Mouse (Mus musculus) stomach, embryonic 15.5 days (tissue): ENCODE measurements around the gene Ms4a4b. TPM values are rescaled to one million over a fixed set of nuclear protein-coding genes. Genes with fewer than 3 reads are reported as not detected.
"Not testable (repeated sequence)": the region's sequence is repeated elsewhere in the genome, so short reads cannot be mapped to it uniquely, and the experiment has no call there.

Source experiments
- ATAC-seq: fragments of 200-750 bp; cut with Nextera tagmentation; 2 replicates; pipeline ENCODE4 v1.8.0; 2017; ENCODE audit warnings: low read depth, moderate number of reproducible peaks, moderate TSS enrichment; ENCODE audit not compliant: insufficient read depth, low FRiP score
- H3K27ac ChIP-seq: fragments of 300-500 bp; sonication (generic); 2 replicates; pipeline ENCODE4 v1.5.1; 2015; ENCODE audit warnings: mild to moderate bottlenecking, inconsistent platforms
- H3K27me3 ChIP-seq: fragments of 300-500 bp; sonication (generic); replicated peaks from 2 replicates; pipeline ENCODE4 v1.6.1; 2015; ENCODE audit warnings: inconsistent platforms
- H3K36me3 ChIP-seq: fragments of 300-500 bp; sonication (generic); 2 replicates; pipeline ENCODE4 v1.6.1; 2015; ENCODE audit warnings: inconsistent platforms
- H3K4me1 ChIP-seq: fragments of 300-500 bp; sonication (generic); 2 replicates; pipeline ENCODE4 v1.6.1; 2015; ENCODE audit warnings: inconsistent platforms
- H3K4me2 ChIP-seq: fragments of 300-500 bp; sonication (generic); 2 replicates; pipeline ENCODE4 v1.6.1; 2015; ENCODE audit warnings: mild to moderate bottlenecking, inconsistent platforms
- H3K4me3 ChIP-seq: fragments of 300-500 bp; sonication (generic); replicated peaks from 2 replicates; pipeline ENCODE4 v1.5.1; 2015; ENCODE audit warnings: inconsistent platforms
- H3K9ac ChIP-seq: fragments of 300-500 bp; sonication (generic); 2 replicates; pipeline ENCODE4 v1.6.1; 2015; ENCODE audit warnings: inconsistent platforms
- H3K9me3 ChIP-seq: fragments of 300-500 bp; sonication (generic); 2 replicates; pipeline ENCODE4 v1.6.1; 2016; ENCODE audit warnings: inconsistent platforms
- WGBS: fragments of 180-500 bp; shearing (Covaris S2); methylation state at CpG from one replicate; pipeline ENCODE4 v1.1.7; 2015; 5-methylcytosine and 5-hydroxymethylcytosine counted together
- polyA plus RNA-seq: library from polyadenylated mRNA; unstranded; fragments of >200 nt; fragmentation: Nextera tagmentation; extraction: Ambion mirVana; gene quantifications from 2 replicates; pipeline ENCODE4 v1.2.1, GENCODE M21; 2015

Ms4a4b gene
- polyA plus RNA-seq, 1 experiment from 2014 or later = 0.50 TPM

DNA sequence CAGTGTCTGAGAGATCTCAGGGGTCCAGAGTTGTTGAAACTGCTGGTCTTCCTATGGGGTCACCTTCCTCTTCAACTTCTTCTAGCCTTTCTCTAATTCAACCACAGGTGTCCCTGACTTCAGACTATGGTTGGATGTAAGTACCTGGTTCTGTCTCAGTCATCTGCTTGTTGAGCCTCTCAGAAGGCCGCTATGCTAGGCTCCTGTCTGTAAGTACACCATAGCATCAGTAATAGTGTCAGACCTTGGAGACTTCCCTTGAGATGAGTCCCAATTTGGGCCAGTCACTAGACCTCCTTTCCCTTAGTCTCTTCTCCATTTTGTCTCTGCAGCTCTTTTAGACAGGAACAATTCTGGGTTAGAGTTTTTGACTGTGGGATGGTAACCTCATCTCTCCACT is 49.3 kb downstream of the Ms4a4b start:
- H3K9ac ChIP-seq = no peak overlapping the region
- H3K4me2 ChIP-seq = no peak overlapping the region
- no peaks in the 10 kb centered on the region for H3K27me3 ChIP-seq
- H3K4me3 ChIP-seq = no peak overlapping the region
- no peaks in the 10 kb centered on the region for H3K36me3 ChIP-seq
- H3K27ac ChIP-seq = no peak overlapping the region
- no peaks in the 10 kb centered on the region for H3K9me3 ChIP-seq
- no peak for ATAC-seq
- WGBS = 91% methylated on average over 1 of the region's 1 CpGs
- no peaks in the 10 kb centered on the region for H3K4me1 ChIP-seq

DNA sequence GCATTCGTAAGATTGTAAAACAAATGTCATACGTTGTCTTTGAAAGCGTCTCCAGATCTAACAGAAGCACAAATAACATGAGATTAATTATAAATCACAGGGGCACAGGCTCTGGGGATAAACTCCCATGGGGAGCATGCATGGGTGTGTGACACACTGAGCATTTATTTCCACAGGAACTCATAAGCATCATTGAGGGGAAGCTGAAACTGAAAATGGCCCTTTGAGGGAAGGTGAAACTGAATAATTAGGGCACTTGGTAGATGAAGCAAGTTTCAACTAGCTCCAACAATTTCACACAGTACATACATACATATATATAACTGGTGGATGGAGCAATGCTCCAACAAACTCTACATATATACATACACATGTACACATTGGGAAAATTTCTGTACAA is 51.2 kb downstream of the Ms4a4b start:
- no peak overlapping the region for H3K4me2 ChIP-seq
- no peaks in the 10 kb centered on the region for H3K9me3 ChIP-seq
- whole genome bisulfite sequencing = 56% methylated on average over 3 of the region's 3 CpGs
- no peaks in the 10 kb centered on the region for H3K4me1 ChIP-seq
- no peak overlapping the region for H3K9ac ChIP-seq
- no peak overlapping the region for H3K4me3 ChIP-seq
- ATAC-seq = no peak
- no peak overlapping the region for H3K27ac ChIP-seq
- no peaks in the 10 kb centered on the region for H3K27me3 ChIP-seq
- H3K36me3 ChIP-seq = no peaks in the 10 kb centered on the region

DNA sequence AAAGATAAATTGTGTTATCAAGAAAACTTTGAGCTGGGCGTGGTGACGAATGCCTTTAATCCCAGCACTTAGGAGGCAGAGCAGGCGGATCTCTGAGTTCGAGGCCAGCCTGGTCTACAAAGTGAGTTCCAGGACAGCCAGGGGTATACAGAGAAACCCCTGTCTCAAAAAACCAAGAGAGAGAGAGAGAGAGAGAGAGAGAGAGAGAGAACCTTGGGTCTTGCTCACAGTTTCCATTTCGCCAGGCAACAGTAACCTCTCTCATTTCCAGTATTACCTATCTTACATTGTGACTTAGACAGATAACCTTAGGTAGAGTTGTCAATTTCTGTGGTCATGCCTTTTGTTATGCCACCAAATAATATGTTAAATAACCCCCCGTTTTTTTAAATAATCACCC is 53.0 kb downstream of the Ms4a4b start:
- WGBS = 76% methylated on average over 6 of the region's 6 CpGs
- no peaks in the 10 kb centered on the region for H3K36me3 ChIP-seq
- no peak overlapping the region for H3K9ac ChIP-seq
- no peaks in the 10 kb centered on the region for H3K27me3 ChIP-seq
- H3K27ac ChIP-seq = no peak overlapping the region
- H3K4me3 ChIP-seq = no peak overlapping the region
- H3K9me3 ChIP-seq = no peaks in the 10 kb centered on the region
- H3K4me2 ChIP-seq = no peak overlapping the region
- H3K4me1 ChIP-seq = no peaks in the 10 kb centered on the region
- no peak for ATAC-seq

DNA sequence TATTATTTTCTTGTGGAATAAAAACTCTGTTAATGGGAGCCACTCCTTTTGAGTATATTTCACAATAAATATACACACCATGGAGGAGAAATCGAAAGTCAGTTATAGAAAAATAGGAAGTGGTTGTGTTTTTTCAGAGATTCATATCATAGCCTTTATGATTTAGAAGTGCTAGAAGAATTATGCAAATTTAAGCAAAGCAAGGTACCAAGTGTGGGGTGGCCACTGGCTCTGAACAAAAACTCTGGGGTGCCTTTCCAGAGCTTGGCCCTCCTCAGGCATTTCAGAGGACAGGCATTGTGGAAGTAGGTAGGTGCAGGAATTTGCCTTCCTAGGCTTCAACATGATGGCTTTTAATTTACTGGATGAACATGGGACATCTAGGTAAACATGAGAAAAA is 53.9 kb downstream of the Ms4a4b start:
- not testable (repeated sequence) for H3K9ac ChIP-seq, H3K36me3 ChIP-seq, H3K27ac ChIP-seq, ATAC-seq, H3K4me3 ChIP-seq, H3K9me3 ChIP-seq, H3K4me2 ChIP-seq, H3K27me3 ChIP-seq, H3K4me1 ChIP-seq
- WGBS = 83% methylated on average over 1 of the region's 1 CpGs

DNA sequence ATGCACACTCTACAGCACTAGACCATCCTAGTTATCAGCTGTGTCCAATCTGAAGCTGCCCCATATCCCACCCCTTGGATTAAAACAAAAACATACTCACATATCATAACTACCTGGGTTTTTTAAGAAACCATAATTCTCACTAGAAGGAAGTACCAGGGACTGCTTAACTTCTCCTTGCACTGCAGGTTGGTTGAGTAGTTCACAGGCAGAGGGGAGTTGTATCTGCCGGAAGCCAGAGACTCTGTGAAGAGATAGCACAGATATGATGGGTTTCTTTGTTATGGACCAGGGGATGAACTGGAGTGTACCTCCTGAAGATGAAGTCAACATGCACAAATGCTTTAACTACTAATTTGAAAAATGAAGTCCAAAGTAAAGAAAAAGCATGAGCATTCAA is 57.4 kb downstream of the Ms4a4b start:
- 76% methylated on average over 1 of the region's 1 CpGs for WGBS

DNA sequence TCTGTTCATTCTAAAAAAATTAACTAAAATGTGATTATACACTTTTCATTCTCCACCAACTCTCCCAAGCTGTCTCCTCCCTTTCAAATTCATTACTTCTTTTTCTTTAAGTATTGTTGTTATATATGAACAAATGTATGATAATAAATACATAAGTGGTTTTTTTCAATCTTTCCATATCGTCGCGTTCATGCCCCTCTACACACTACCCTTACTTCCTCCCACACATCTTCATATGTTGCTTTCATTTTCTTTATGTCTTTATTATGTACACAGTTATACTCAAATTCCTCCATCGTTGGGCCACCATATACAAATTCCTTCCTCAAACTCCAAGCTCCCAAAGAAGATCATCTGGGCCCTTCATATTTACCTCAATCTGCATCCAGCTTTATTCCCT is 58.0 kb downstream of the Ms4a4b start:
- Histone ChIP-seq H3K27ac (no peak overlapping the region), H3K9me3 (no peaks in the 10 kb centered on the region), H3K4me2 (no peak overlapping the region), H3K9ac (no peak overlapping the region), H3K27me3 (no peaks in the 10 kb centered on the region), H3K4me1 (no peaks in the 10 kb centered on the region), H3K36me3 (no peaks in the 10 kb centered on the region), H3K4me3 (no peak overlapping the region)
- no peak for ATAC-seq
- WGBS = 80% methylated on average over 4 of the region's 4 CpGs

More for the DNA sequence above, 57.4 kb downstream of the Ms4a4b start:
- Histone ChIP-seq H3K4me3 (no peak overlapping the region), H3K4me2 (no peak overlapping the region), H3K27ac (no peak overlapping the region), H3K9me3 (no peaks in the 10 kb centered on the region), H3K36me3 (no peaks in the 10 kb centered on the region), H3K27me3 (no peaks in the 10 kb centered on the region), H3K4me1 (no peaks in the 10 kb centered on the region), H3K9ac (no peak overlapping the region)
- no peak for ATAC-seq

DNA sequence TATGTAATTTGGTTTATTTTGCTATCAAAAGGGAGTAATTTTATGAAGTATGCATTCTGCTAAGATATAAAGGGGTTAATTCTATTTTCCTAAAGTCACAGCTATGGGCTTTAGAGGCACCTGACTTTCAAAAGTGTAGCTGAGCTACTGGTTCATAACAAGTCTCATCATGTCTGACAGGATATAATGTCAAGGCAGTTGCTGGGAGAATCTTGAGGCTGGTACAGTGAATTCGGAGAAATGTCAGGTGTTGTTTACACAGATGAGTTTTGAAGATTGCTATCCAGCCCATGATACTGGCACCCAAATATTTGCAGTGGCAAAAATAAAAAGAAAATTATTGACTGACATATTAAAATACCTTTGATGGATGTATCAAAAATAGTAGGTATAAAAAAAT is 61.5 kb downstream of the Ms4a4b start:
- no peak overlapping the region for H3K9ac ChIP-seq
- H3K27me3 ChIP-seq = no peaks in the 10 kb centered on the region
- H3K36me3 ChIP-seq = no peaks in the 10 kb centered on the region
- H3K4me1 ChIP-seq = no peaks in the 10 kb centered on the region
- H3K4me3 ChIP-seq = no peak overlapping the region
- H3K9me3 ChIP-seq = no peaks in the 10 kb centered on the region
- 71% methylated on average over 1 of the region's 1 CpGs for WGBS
- no peak for ATAC-seq
- H3K27ac ChIP-seq = no peak overlapping the region
- H3K4me2 ChIP-seq = no peak overlapping the region

DNA sequence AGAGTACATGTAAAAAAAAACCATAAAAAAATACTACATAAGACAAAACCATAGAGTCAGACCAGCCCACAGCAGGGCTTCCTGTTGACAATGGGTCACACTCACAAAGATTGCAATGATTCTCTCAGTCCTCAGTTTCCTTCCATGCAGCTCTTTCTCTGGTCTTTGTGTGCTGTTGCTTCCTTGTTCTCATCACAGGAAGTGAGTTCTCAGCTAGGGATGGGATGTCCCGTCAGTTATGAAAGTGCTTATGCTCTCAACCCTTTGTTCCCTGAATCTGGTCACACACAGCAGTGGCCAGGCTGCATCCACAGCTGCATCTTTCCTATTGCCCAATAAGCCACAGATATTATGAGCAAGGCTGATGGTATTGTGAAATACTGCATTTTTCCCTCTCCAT is 70.1 kb downstream of the Ms4a4b start:
- no peak overlapping the region for H3K27ac ChIP-seq
- no peak overlapping the region for H3K4me2 ChIP-seq
- whole genome bisulfite sequencing = 55% methylated on average over 1 of the region's 1 CpGs
- no peak overlapping the region for H3K9ac ChIP-seq
- H3K4me3 ChIP-seq = no peak overlapping the region
- H3K36me3 ChIP-seq = no peaks in the 10 kb centered on the region
- no peak for ATAC-seq
- no peaks in the 10 kb centered on the region for H3K9me3 ChIP-seq
- H3K27me3 ChIP-seq = no peaks in the 10 kb centered on the region
- no peaks in the 10 kb centered on the region for H3K4me1 ChIP-seq

DNA sequence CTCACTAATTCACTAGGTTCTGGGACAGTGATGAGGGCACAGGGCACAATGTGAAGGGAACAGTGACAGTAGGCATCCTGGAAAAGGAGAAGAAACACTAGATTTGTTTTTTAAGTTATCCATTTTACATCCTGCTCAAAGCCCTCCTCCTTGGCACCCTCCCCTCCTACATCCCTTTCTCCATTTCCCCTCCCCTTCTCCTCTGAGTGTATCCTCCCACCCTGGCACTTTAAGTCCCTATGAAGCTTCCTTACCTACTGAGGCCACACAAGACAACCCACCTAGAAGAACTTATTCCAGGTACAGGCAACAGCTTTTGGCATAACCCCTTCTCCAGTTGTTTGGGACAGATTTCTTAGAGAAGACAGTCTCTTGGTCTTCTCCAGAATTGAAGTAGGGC is 72.9 kb downstream of the Ms4a4b start, which contains the start of gene Ms4a6b:
Gene Ms4a6b (plus strand): TSS at position 267 of the 400 bp plus-strand sequence.
- Histone ChIP-seq H3K4me2 (no peak within 1 kb of the TSS), H3K27me3 (no peaks in the 10 kb centered on the region), H3K9ac (no peak within 1 kb of the TSS), H3K9me3 (no peaks in the 10 kb centered on the region), H3K4me3 (no peak within 1 kb of the TSS), H3K36me3 (no peaks in the 10 kb centered on the region), H3K4me1 (no peaks in the 10 kb centered on the region), H3K27ac (no peak within 1 kb of the TSS)
- ATAC-seq = no peak

Other genes starting within 250 kb of the Ms4a4b start
- not detected in 2 replicates for gene Ms4a13, start 246.8 kb upstream of the Ms4a4b start, polyA plus RNA-seq
- 0.12 TPM in 1 of 2 replicates, not detected in the other for gene Ms4a12, start 211.1 kb upstream of the Ms4a4b start, polyA plus RNA-seq
- not detected in 2 replicates for gene Ms4a1, start 177.3 kb upstream of the Ms4a4b start, polyA plus RNA-seq
- gene Ms4a5, start 159.7 kb upstream of the Ms4a4b start, polyA plus RNA-seq = not detected in 2 replicates
- 0.06 TPM in 2 replicates for gene Ms4a14, start 129.1 kb upstream of the Ms4a4b start, polyA plus RNA-seq
- 5.5 and 6.2 TPM in 2 replicates for gene Ms4a7, start 107.4 kb upstream of the Ms4a4b start, polyA plus RNA-seq
- 9.9 and 10.8 TPM in 2 replicates for gene Ms4a4a, start 68.0 kb upstream of the Ms4a4b start, polyA plus RNA-seq
- gene Ms4a4c, start 38.8 kb upstream of the Ms4a4b start, polyA plus RNA-seq = 2.0 and 3.5 TPM in 2 replicates
- 11.6 and 12.2 TPM in 2 replicates for gene Ms4a6c, start 25.8 kb downstream of the Ms4a4b start, polyA plus RNA-seq
- not detected in 2 replicates for gene Gm8369, start 42.4 kb downstream of the Ms4a4b start, polyA plus RNA-seq
- gene Ms4a6b, start 73.0 kb downstream of the Ms4a4b start, polyA plus RNA-seq = 7.4 and 7.6 TPM in 2 replicates
- gene Ms4a4d, start 93.2 kb downstream of the Ms4a4b start, polyA plus RNA-seq = 2.3 and 3.5 TPM in 2 replicates
- gene Ms4a6d, start 161.3 kb downstream of the Ms4a4b start, polyA plus RNA-seq = 6.8 and 6.9 TPM in 2 replicates
- gene Ms4a2, start 180.2 kb downstream of the Ms4a4b start, polyA plus RNA-seq = 0.81 and 0.83 TPM in 2 replicates
- 0.86 and 1.7 TPM in 2 replicates for gene Ms4a3, start 197.3 kb downstream of the Ms4a4b start, polyA plus RNA-seq
- not detected in 2 replicates for gene Oosp2, start 217.0 kb downstream of the Ms4a4b start, polyA plus RNA-seq
- not detected in 2 replicates for gene Oosp1, start 247.6 kb downstream of the Ms4a4b start, polyA plus RNA-seq